8 mouse cellular contexts compared by ENCODE assay signal in genomic region chr2:172348297-172348950, GRCm38 (mm10). TPM values are rescaled to one million over a fixed set of nuclear protein-coding genes. Genes with fewer than 3 reads are reported as not detected.
DNase-seq lines count a peak whose midpoint lies in the region; ATAC-seq and TF ChIP-seq lines count a peak whose summit lies in the region.

No protein-coding gene starts in this region.

- peak overlapping the region; percentile 74; the same call in 1 of the 2 replicates for H3K4me3 ChIP-seq in lung, embryonic 14.5 days (ENCODE audit: low read depth, low read length)

- TF ChIP-seq CTCF in lung, embryonic 14.5 days (IDR thresholded peaks at IDR 0.05; ENCODE audit: low read depth): no peak

- H3K4me1 ChIP-seq in lung, embryonic 14.5 days (ENCODE audit: insufficient read depth): peaks cover 23% of the 10 kb centered on the region

- ATAC-seq in lung, embryonic 14.5 days (ENCODE audit: insufficient read depth): peak; percentile 13

- intact Hi-C loops in heart, postnatal 14 days (cut with DNase I): no loop called here

- 22% methylated on average over 3 of the region's 3 CpGs for WGBS in lung, embryonic 14.5 days

- H3K4me2 ChIP-seq in lung, embryonic 14.5 days: peak overlapping the region; percentile 97

- 0 out of 2 replicates have a peak overlapping the region, but pooled peaks have one; percentile 28 for H3K9ac ChIP-seq in lung, embryonic 14.5 days

- peak overlapping the region; percentile 87 for H3K27ac ChIP-seq in lung, embryonic 14.5 days (ENCODE audit: low read depth)

- H3K9me3 ChIP-seq in lung, embryonic 14.5 days (ENCODE audit: low read depth, low read length): no peaks in the 10 kb centered on the region

- H3K27me3 ChIP-seq in lung, embryonic 14.5 days (ENCODE audit: insufficient read depth, low read length): no peaks in the 10 kb centered on the region

- peaks cover 6% of the 10 kb centered on the region; the same call in 1 of the 2 replicates for H3K36me3 ChIP-seq in lung, embryonic 14.5 days (ENCODE audit: insufficient read depth)

- peak; percentile 62 to 65 for DNase-seq in right cerebral cortex, postnatal 10 days (ENCODE audit: low spot score in 2 of 2)
- no peak for DNase-seq in right cerebral cortex, postnatal 14 days
- peak; percentile 15 to 57 for DNase-seq in heart, postnatal 14 days
- peak; percentile 90 for DNase-seq in lung, embryonic 14.5 days
- peak; percentile 60 for DNase-seq in yolk sac, embryonic 10.5 days (ENCODE audit: low spot score)
- DNase-seq in retina, embryonic 14.5 days (ENCODE audit: low spot score): no peak
- no peak for DNase-seq in embryo, embryonic 11 days
- DNase-seq in kidney, postnatal 10 days: no peak

RNA-seq across cellular contexts. Expression of gene Fam210b, which starts 3.1 kb away (rescaled TPM):
- 1 to 10 TPM; 6.9 to 7.0 TPM for total RNA-seq in heart, postnatal 14 days (2021)
- 29.9 and 31.0 TPM in 2 replicates for polyA plus RNA-seq in lung, embryonic 14.5 days (2014; fragmentation: Nextera tagmentation; extraction: Ambion mirVana)

RNA-seq across cellular contexts. Expression of gene Aurka, which starts 21.9 kb away (rescaled TPM):
- 1 to 10 TPM; 3.4 to 6.3 TPM for total RNA-seq in heart, postnatal 14 days (2021)
- polyA plus RNA-seq in lung, embryonic 14.5 days (2014; fragmentation: Nextera tagmentation; extraction: Ambion mirVana): 161 and 165 TPM in 2 replicates

RNA-seq across cellular contexts. Expression of gene Cstf1, which starts 22.1 kb away (rescaled TPM):
- 10 to 100 TPM; 19.3 to 19.6 TPM for total RNA-seq in heart, postnatal 14 days (2021)
- polyA plus RNA-seq in lung, embryonic 14.5 days (2014; fragmentation: Nextera tagmentation; extraction: Ambion mirVana): 50.2 and 53.9 TPM in 2 replicates

RNA-seq across cellular contexts. Expression of gene Cass4, which starts 45.2 kb away (rescaled TPM):
- total RNA-seq in heart, postnatal 14 days (2021): under 1 TPM; 0.44 to 0.45 TPM
- 2.6 and 2.7 TPM in 2 replicates for polyA plus RNA-seq in lung, embryonic 14.5 days (2014; fragmentation: Nextera tagmentation; extraction: Ambion mirVana)

Comparison
In these comparisons a context has a peak if more than half of its experiments do, and no peak if none do; other contexts are left out.
1. DNase-seq: peak in right cerebral cortex, postnatal 10 days (2 of 2), heart, postnatal 14 days (2 of 2), lung, embryonic 14.5 days (single experiment) and yolk sac, embryonic 10.5 days (single experiment); none in right cerebral cortex, postnatal 14 days (single experiment), retina, embryonic 14.5 days (single experiment), embryo, embryonic 11 days (single experiment) and kidney, postnatal 10 days (single experiment).